Mouse (Mus musculus) stomach, postnatal 0 days (tissue): ENCODE results near the gene Osmr.

Experiments
- CTCF ChIP-seq: IDR thresholded peaks from 2 replicates; pipeline ENCODE4 v1.5.1; 2016; ENCODE audit warnings: antibody characterized with exemption, low read depth, mild to moderate bottlenecking, moderate library complexity
- EP300 ChIP-seq: optimal IDR thresholded peaks from 2 replicates; pipeline ENCODE3; 2016; ENCODE audit warnings: antibody characterized with exemption

DNA sequence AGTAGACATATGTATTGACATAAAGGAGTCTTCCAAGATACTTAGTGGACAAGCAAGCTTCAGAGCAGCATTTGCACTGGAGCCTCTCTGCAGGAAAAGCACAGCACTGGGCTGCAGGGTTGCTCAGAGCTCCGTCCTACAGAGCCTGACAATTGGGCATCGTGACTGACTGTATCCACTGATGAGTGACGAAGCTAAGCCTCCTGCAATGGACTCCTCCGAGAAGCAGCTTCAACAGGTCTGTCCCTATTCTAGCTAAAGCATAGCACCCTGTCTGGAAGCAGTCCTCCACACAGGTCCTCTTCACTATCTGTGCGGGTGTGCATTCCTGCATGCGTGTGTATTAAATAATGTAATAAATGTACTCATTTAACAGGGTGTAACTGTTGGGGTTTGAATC, 7.9 kb downstream of the Osmr start:
- TF ChIP-seq CTCF (no peak), EP300 (no peak)
